Mouse (Mus musculus) B cell, adult (primary cell): ENCODE data around the gene Mcm3. TPM values are rescaled to one million over a fixed set of nuclear protein-coding genes. Genes with fewer than 3 reads are reported as not detected.

ENCODE experiments used
- total RNA-seq: library from RNA; stranded (reverse); gene quantifications from 4 replicates; pipeline ENCODE4 v1.2.4, GENCODE M21; 2023; ENCODE audit not compliant: inconsistent age

Gene Mcm3
- total RNA-seq, result 52.3 to 61.9 TPM (median 56.3 TPM) in 4 replicates

DNA sequence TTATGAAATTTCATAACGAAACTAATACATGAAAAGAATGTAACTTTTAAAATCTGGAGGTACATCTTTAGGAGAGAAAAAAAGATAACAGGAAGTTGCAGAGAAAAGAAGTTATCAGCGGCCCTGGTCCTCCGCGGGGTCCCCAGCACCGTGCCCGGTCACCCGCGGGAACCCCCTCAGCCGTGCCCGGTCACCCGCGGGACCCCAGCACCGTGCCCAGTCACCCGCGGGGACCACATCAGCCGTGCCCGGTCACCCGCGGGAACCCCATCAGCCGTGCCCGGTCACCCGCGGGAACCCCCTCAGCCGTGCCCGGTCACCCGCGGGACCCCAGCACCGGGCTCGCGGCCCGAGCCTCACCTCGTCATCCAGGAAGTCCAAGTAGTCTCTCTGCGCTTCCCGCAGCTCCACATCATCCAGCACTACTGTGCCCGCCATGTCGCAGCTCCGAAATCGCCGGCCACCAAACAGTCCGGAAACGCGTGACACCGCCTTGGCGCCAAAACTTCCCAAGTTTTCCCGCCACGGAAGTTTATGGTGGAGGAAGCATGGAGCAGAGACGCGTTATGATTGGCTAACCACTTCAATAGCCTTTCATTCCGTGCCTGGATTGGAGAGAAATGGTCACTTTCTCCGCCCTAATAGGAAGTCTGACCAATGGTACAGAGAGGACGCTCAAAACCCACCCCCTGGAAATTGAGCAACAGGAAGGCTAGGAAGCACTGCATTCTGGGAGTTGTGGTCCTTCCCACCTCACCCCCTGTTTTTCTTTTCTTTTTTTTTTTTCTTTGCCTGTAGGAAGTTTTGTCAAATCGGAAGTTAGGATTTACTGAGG lies at the start of gene Mcm3:
TSS of gene Mcm3 (minus strand) at position 542 of the 835 bp plus-strand sequence.

DNA sequence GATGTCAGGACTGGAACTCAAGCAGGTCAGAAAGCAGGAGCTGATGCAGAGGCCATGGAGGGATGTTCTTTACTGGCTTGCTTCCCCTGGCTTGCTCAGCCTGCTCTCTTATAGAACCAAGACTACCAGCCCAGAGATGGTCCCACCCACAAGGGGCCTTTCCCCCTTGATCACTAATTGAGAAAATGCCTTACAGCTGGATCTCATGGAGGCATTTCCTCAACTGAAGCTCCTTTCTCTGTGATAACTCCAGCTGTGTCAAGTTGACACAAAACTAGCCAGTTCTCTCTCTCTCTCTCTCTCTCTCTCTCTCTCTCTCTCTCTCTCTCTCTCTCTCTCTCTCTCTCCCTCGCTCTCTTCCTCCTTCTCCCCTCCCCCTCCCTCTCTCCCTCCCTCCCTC lies 29.6 kb downstream of the Mcm3 start, which contains the start of gene Il17f:
TSS of gene Il17f (minus strand) at position 101 of the 400 bp plus-strand sequence.

Other genes with a start within 250 kb of the Mcm3 start
- not detected in 4 replicates for gene Pkhd1, start 202.2 kb downstream of the Mcm3 start, total RNA-seq
- not detected in 4 replicates for gene Il17a, start 89.4 kb downstream of the Mcm3 start, total RNA-seq
- gene Il17f, start 29.7 kb downstream of the Mcm3 start, total RNA-seq, result 0.66 to 1.9 TPM (median 1.0 TPM) in 3 of 4 replicates, not detected in the other
- gene Paqr8, start 70.3 kb upstream of the Mcm3 start, total RNA-seq, result 1.6 to 2.4 TPM (median 2.2 TPM) in 4 replicates
- gene Efhc1, start 131.3 kb upstream of the Mcm3 start, total RNA-seq, result 0.54 to 1.4 TPM (median 0.74 TPM) in 3 of 4 replicates, not detected in the other